Mouse (Mus musculus) urinary bladder, postnatal 25 days (tissue): Measurements from ENCODE around the gene Frem3.
A peak's percentile ranks its signal among the peaks of the same experiment; 100 is the strongest.

Experiments
- DNase-seq: peaks from one replicate; pipeline ENCODE4 v3.0.0; 2022; ENCODE audit warnings: low spot score

The Frem3 gene

DNA sequence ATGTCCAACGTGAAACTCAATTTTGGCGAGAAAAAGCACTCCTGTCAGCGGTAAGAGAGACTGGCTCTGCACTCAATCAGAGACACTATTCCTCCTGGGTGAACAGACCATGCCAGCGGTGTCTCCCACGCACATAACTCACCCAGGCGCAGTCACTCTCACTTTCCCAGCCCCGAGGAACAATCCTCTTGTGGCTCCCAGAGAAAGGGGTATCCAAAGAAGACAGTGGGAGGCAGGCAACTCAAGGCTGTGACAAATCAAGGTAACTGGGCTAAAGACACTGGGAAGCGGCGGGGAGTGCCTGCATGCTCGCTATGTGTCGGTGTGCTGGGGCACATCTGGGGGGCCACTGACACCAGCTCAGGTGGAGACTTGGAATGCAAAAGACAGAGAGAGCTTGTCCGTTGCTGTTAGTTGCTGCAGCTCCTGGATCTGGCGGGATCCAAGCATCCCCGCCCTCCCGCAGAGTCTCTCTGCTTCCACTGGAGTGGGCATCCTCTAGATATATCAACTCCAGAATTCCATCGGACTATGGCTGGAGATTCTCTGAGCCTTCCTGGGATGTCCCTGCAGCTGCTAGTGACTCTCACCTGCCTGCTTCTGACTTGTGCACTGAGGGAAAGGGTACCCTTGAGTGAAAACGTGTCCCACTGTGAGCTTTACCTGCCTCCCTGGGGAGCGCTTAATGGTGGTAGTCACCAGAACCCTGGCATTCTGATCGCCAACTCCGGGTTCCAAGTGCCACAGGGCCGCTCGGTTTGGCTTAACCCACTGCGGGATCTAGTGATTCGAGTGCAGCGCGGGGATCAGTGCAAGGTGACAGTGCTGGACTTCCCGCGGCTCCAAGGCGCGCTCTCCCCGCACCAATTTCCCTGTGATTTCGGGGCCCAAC is at the start of gene Frem3:
TSS of gene Frem3 (plus strand) at position 532 of the 892 bp plus-strand sequence.
- no peak for DNase-seq

DNA sequence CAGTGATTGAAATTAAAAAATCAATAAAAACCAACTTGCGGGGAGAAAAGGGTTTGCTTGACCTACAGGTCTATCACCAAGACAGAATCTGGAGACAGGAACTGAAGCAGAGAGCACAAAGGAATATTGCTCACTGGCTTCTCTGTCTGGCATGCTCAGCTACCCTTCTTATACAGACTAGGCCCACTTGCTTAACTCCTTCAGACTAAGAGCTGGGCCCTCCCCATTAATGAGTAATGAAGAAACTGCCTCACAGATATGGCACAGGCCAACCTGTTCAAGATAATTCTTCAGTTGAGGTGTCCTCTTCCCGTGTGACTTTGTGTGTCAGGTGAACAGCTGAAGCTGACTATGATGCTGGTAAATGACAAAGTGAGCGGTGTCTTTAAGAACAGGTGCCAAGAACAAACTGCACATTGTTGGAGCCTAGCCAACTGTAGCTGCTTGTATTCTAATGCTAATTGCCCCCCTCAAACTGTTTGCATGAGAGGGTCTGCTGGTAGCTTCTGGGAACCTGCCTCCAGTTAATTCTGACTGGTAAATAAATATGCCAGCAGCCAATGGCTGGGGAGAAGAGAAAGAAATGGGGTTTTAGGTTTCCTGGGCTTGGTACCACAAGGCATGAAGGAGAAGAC is 46.6 kb upstream of the Frem3 start:
- DNase-seq, result no peak

- no peak for DNase-seq
These were observed 43.4 kb upstream of the Frem3 start for GRCm38 (mm10) chr8:80567471-80567870.

DNA sequence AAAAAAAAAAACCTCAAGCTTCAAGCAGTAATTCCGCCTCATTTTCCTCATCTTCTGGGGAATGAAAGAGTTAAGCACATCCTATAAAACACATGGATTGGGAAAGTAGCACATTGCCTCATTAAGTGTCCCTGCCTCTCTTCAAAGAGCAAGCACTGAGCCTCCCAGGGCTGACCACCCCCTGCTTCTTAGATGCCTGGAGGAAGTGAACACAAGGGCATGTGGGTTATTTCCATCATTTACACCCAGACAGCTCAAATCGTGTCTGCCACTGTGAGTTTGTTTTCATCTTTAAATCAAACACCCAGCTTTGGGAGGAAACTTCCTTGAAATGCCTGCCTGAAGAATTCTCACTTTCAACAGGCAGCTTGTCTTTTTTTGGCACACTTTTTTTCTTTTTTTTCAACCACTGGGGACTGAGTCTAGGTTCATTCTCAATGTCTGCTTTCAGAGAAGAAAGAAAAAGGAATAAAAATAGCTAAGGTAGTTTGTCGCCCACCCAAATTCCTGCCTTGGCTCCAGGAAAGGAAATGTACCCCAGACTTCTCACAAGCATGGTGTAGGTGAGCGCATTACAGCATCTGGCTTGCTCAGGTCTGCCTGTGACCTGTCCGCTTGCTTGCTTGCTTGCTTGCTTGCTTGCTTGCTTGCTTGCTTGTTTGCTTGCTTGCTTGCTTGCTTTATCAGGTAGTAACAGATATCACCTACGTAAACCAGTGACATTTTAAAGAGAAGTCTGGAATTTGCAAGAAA is 42.5 kb upstream of the Frem3 start:
- no peak for DNase-seq

DNA sequence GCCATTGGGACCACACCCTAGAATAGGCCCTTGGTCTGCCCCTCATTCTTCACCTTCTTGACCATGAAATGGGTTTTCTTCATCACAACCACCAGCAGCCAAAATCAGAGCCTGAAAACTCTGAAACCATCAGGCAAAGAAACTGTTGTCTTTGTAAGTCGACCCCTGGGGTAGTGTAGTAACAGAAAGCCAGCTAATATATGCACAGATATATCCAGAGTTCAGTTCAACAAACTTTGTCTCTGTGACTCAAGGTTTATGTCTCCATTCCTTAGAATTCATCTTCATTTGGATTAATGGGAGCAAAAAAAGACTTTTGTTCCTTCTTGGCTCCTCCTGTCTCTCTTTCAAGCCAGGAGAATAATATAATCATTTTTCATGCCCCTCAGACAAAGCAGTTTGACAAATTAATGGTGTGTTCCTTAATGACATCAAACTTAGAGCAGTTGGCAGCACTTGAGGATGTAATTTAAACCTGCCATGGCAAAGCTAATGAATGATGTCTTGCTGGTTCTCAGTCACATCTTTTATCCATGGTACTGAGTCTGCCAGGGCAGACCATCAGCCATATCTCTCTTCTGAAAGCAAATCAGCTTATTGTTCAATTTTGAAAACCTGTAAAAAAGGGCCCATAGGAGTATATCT is 38.3 kb upstream of the Frem3 start:
- no peak for DNase-seq

- DNase-seq, result no peak
These were observed 33.8 kb upstream of the Frem3 start for GRCm38 (mm10) chr8:80577126-80577525.

DNA sequence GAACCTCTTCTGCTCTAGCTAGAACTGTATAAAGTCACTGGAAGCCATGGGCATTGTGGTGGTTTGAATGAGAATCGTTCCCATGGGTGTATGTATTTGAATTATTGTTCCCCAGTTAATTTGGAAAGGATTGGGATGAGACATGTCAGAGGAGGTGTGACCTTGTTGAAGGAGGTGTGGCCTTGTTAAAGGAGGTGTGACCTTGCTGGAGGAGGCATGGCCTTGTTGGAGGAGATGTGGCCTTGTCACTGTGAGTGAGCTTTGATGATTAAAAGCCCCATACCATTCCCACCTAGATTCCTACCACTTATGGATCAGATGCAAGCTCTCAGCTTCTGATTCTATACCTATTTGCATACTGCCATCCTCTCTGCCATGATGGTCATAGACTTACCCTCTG is 31.8 kb upstream of the Frem3 start:
- DNase-seq, result no peak

DNA sequence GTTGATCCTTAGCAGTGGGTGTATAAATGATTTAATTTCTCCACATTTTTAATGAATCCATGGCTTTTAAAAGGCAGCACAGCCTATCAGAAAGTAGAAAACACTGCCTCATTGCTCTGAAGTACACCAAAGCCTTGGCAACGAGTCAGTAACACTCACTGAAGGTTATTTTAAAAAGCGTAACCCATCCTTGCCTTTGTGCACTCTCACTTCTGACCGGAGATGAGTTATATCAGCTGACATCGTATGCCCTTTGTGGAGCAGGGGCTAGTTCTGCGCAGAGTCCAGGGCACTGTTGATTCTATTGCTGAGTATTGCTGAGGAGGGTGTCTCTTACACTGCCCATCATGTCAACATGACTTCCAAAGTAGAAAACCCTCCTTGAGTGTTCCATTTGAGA is 18.3 kb upstream of the Frem3 start:
- DNase-seq, result no peak

DNA sequence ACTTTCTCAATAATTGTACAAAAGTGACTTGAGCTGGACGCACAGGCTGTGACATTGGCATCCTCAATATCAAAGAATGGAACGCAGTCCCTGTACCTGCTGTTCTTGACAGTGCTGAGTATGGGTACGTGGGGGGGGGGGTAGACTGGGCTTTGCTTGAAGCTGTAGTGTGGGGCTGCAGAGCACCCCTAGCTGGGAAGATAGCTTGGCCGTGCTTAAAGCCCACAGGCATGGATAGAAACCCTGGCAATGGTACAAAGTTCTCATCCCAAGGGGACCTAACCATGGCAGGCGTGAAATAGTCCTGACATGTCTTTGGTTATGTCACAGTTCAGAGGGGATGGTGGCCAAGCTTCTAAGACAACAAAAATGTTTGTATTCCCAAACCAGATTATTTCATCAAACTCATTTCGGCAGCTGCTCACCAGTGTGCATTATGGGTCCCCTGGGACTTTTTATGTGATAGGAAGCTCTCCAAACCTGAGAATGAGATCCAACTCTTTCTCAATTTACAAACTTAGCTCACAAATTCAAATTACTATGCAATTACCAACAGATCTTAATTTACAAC is 10.2 kb upstream of the Frem3 start:
- DNase-seq, result no peak

DNA sequence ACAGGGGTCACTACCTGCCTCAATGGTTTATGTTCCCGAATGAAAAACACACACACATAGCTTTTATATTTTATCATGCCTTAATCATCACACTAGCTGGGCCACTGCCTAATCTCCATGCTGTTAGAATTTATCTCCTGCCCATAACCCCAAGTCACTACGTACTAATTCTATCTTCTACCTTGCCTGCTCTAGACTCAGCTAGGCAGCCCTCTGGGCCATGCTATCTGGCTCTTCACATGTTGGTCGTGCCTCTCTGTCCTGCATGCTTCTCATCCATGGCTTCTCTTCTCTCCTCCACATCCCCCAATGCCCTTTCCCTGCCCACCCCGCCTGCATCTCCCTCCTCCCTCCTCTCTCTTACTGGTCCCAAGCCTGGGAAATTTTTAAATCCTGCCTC is 9.0 kb upstream of the Frem3 start:
- no peak for DNase-seq

GRCm38 (mm10) chr8:80607082-80607481 is 3.8 kb upstream of the Frem3 start:
- DNase-seq, result no peak

- no peak for DNase-seq
These were observed 516 bp downstream of the Frem3 start for GRCm38 (mm10) chr8:80611441-80611751.

GRCm38 (mm10) chr8:80619787-80620186 is 8.9 kb downstream of the Frem3 start:
- DNase-seq, result no peak

- no peak for DNase-seq
These were observed 36.5 kb downstream of the Frem3 start for GRCm38 (mm10) chr8:80647394-80647793.

- no peak for DNase-seq
These were observed 46.8 kb downstream of the Frem3 start for GRCm38 (mm10) chr8:80657639-80658038.

DNA sequence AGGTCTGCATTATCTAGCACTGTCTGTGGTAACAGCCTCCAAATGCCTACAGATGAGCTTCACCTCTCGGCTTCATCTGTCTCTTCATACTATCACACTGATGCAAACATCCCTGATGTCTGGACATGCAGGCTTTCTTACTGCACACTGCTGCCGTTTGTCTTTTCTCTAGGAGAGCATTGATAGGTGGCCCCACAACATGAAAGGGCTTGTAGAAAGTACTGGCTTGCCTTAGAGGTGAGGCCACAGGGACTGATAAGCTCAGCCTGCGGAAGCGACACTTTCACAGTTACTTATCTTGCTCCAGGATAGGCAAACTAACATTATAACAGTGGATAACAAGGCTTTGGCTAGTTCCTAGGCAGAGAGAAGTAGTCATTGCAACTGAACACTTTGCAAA is 50.2 kb downstream of the Frem3 start:
- no peak for DNase-seq

GRCm38 (mm10) chr8:80663476-80663875 is 52.6 kb downstream of the Frem3 start:
- DNase-seq, result no peak

DNA sequence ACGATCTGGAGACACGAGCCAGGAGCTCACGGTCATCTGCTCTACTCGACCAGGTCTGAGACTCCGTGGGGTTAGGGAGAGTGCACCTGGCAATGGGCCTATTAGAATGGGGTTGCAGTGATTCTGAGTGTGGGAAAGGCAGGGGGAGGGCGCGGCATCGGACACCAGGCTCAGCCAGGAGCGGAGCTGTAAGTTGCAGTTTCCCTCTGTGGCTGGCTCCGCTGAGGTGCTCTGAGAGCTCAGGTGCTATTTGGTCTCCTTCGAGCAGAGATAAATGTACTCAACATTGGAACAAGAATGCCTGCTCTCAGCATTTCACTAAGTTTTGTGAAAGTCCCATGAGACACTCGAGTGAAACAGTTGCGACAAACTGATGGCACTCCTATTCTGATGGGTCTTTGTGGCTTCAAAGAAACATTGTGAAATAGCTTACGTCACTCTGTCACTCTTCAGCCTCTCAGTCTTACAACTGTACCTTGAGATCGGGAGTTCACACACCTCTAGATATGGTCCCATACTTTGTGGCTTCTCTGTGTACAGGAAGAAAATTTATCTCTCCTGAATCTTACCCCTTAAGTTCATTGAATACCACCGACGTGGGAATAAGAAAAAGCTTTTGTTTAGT is 58.5 kb downstream of the Frem3 start:
- no peak for DNase-seq

GRCm38 (mm10) chr8:80682594-80682993 is 71.7 kb downstream of the Frem3 start:
- no peak for DNase-seq

DNA sequence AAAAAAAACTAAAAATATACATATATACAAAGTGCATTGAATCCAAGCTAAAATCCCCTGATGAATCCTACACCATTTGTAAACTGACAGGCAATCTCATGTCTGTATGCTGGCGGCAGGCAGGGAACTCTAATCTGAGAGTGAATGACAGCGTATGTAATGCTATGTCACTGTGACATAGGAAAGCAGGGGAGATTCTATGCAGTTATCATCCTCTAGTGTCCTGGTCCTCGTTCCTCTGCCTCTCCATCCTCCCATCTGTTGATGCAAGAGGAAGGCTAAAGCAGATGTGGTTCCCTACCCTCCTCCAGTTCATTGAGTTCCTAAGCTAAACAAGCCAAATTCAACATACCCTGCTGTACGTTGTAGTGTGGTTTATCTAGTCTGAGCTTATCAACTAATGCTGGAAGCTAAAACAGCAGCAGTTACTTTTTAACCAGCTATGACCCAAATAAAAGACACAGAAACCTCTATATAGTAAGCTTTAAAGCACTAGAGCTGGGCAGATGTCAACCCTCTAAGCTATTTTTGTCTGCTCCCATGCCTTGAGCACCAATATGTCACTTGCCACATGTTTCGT is 73.0 kb downstream of the Frem3 start:
- no peak for DNase-seq

- peak; percentile 67 for DNase-seq
These were observed 77.3 kb downstream of the Frem3 start for GRCm38 (mm10) chr8:80688141-80688540.
